Mouse (Mus musculus): ENCODE measurements at regions not wholly inside any gene's neighbourhood (a gene's known extent, or its start where the extent isn't known, plus 50 kb on each side); places are given as distances from the start of the nearest gene placed in this dataset.

DNA sequence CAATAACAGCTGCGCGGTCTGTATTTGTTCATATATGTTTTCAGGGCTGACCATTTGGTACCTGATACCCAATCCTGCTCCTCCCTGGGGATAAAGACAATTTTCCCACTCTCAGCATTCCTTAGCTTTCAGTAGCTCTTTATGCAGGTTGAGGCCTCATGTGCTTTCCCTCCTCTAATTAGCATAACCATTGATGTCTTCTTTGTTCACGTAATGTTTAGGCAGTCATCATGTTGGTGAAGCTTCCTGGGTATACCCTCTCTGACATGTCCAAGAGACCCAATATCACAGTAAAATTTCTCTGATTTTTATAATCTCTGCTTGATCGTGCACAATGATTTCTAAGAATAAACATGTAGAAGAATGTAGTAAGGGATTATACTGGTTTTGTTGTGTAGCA, 321.4 kb upstream of the Fshr start:
- no peaks in the 10 kb centered on the region for H3K36me3 ChIP-seq (ENCODE audit: control insufficient read depth, insufficient read depth, low read length, poor library complexity, severe bottlenecking)
- no peak overlapping the region for H3K4me3 ChIP-seq (ENCODE audit: insufficient read depth in 1 of 2, low read depth in 1 of 2, low read length in 2 of 2, poor library complexity in 1 of 2, severe bottlenecking in 1 of 2)
- TF ChIP-seq CHD2 (IDR thresholded peaks at IDR 0.05; ENCODE audit: low read depth, low read length) (no peak), HCFC1 (IDR thresholded peaks at IDR 0.05; ENCODE audit: borderline replicate concordance, insufficient read depth, low read length) (no peak), ZC3H11A (IDR thresholded peaks at IDR 0.05; ENCODE audit: borderline replicate concordance, low read depth, low read length) (no peak), ZNF384 (IDR thresholded peaks at IDR 0.05; ENCODE audit: low read depth, low read length) (no peak), MAFK (IDR thresholded peaks at IDR 0.05; ENCODE audit: insufficient read depth, low read depth, low read length) (no peak)
- no peak overlapping the region for H3K27ac ChIP-seq (ENCODE audit: insufficient read depth, low read depth, low read length, poor library complexity, severe bottlenecking)
- H3K4me1 ChIP-seq (ENCODE audit: control insufficient read depth in 2 of 2, insufficient read depth in 2 of 2, low read length in 2 of 2, poor library complexity in 1 of 2): no peaks in the 10 kb centered on the region
- DNase-seq (ENCODE audit: low read depth, low spot score): no peak
- H3K9ac ChIP-seq (ENCODE audit: insufficient read depth, low read depth, low read length, poor library complexity, severe bottlenecking): no peak overlapping the region
- in situ Hi-C loops (cut with MboI; ENCODE audit: low sequenced_read_pairs in 2 of 2, unreplicated experiment in 2 of 2): no loop called here
- H3K9me3 ChIP-seq (ENCODE audit: control insufficient read depth, insufficient read depth, low read depth, low read length): no peaks in the 10 kb centered on the region

DNA sequence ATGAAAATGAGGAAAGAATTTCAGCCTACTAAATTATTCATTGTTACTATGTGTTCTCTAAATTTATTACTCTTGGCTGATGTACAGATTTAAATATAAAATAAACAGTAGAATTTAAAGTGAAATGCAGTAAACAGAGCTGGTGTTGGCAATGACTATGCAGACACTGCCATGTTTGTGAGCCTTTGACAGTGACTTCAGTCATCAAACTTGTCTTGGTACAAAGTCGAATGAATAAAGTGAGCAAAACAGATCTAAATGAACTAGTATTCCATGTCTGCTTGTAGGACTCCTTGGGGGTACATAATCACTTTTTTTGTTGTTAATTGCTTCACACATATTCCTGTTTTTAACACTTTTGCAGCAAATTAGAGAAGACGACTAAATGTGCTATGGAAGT, 318.9 kb upstream of the Fshr start:
- TF ChIP-seq HCFC1 (IDR thresholded peaks at IDR 0.05; ENCODE audit: borderline replicate concordance, insufficient read depth, low read length): no peak
- TF ChIP-seq MAFK (IDR thresholded peaks at IDR 0.05; ENCODE audit: insufficient read depth, low read depth, low read length): no peak
- TF ChIP-seq CHD2 (IDR thresholded peaks at IDR 0.05; ENCODE audit: low read depth, low read length): no peak
- TF ChIP-seq ZC3H11A (IDR thresholded peaks at IDR 0.05; ENCODE audit: borderline replicate concordance, low read depth, low read length): no peak
- Histone ChIP-seq H3K9ac (ENCODE audit: insufficient read depth, low read depth, low read length, poor library complexity, severe bottlenecking) (no peak overlapping the region), H3K4me3 (ENCODE audit: insufficient read depth in 1 of 2, low read depth in 1 of 2, low read length in 2 of 2, poor library complexity in 1 of 2, severe bottlenecking in 1 of 2) (no peak overlapping the region), H3K27ac (ENCODE audit: insufficient read depth, low read depth, low read length, poor library complexity, severe bottlenecking) (no peak overlapping the region), H3K9me3 (ENCODE audit: control insufficient read depth, insufficient read depth, low read depth, low read length) (no peaks in the 10 kb centered on the region), H3K36me3 (ENCODE audit: control insufficient read depth, insufficient read depth, low read length, poor library complexity, severe bottlenecking) (no peaks in the 10 kb centered on the region), H3K4me1 (ENCODE audit: control insufficient read depth in 2 of 2, insufficient read depth in 2 of 2, low read length in 2 of 2, poor library complexity in 1 of 2) (no peaks in the 10 kb centered on the region)
- in situ Hi-C loops (cut with MboI; ENCODE audit: low sequenced_read_pairs in 2 of 2, unreplicated experiment in 2 of 2): no loop called here
- no peak for DNase-seq (ENCODE audit: low read depth, low spot score)

DNA sequence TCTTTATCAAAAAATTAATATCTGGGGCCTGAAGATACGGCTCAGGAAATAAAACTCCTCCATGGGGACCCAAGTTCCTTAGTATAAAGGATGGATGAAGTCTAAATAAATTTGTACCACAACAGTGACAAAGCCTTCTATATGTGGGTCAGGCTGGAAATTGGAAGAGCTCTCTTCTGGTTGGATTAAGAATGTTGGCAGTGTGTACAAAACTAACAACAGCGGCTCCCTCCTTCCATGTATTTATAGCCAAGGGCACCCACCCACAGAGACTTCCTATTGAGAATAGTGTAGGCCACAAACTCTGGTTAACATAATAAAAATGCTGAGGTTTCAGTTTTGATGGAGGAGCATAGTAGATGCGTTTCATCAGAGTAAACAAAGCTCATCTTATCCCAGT, 304.8 kb upstream of the Fshr start:
- H3K4me1 ChIP-seq (ENCODE audit: control insufficient read depth in 2 of 2, insufficient read depth in 2 of 2, low read length in 2 of 2, poor library complexity in 1 of 2): no peaks in the 10 kb centered on the region
- no peak overlapping the region for H3K4me3 ChIP-seq (ENCODE audit: insufficient read depth in 1 of 2, low read depth in 1 of 2, low read length in 2 of 2, poor library complexity in 1 of 2, severe bottlenecking in 1 of 2)
- H3K36me3 ChIP-seq (ENCODE audit: control insufficient read depth, insufficient read depth, low read length, poor library complexity, severe bottlenecking): no peaks in the 10 kb centered on the region
- no peak overlapping the region for H3K9ac ChIP-seq (ENCODE audit: insufficient read depth, low read depth, low read length, poor library complexity, severe bottlenecking)
- no peak for TF ChIP-seq CHD2 (IDR thresholded peaks at IDR 0.05; ENCODE audit: low read depth, low read length)
- 0 out of 2 replicates have a peak, but pooled peaks have one; percentile 50 for TF ChIP-seq MAFK (IDR thresholded peaks at IDR 0.05; ENCODE audit: insufficient read depth, low read depth, low read length)
- H3K27ac ChIP-seq (ENCODE audit: insufficient read depth, low read depth, low read length, poor library complexity, severe bottlenecking): no peak overlapping the region
- DNase-seq (ENCODE audit: low read depth, low spot score): no peak
- in situ Hi-C loops (cut with MboI; ENCODE audit: low sequenced_read_pairs in 2 of 2, unreplicated experiment in 2 of 2): no loop called here
- no peaks in the 10 kb centered on the region for H3K9me3 ChIP-seq (ENCODE audit: control insufficient read depth, insufficient read depth, low read depth, low read length)

DNA sequence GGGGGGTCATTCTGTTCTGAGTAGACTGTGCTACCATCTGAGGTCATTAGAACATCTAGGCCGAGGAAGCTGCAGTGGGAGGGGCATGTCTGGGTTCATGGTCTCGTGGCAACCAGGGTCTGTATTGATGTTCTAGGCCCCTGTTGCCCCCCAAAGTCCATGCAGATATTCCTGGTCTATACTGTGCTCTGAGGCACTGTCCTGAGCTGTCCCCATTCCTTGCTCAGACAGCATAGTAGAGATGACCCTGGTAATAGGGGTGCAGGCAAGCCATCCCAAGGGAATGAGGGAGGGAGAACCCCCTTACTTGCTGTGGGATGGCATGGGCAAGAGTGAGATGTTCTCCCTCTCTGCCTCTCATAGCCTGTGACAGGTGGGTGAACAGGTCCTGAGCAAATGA, 293.1 kb upstream of the Fshr start:
- H3K27ac ChIP-seq (ENCODE audit: insufficient read depth, low read depth, low read length, poor library complexity, severe bottlenecking): no peak overlapping the region
- no peak overlapping the region for H3K9ac ChIP-seq (ENCODE audit: insufficient read depth, low read depth, low read length, poor library complexity, severe bottlenecking)
- H3K36me3 ChIP-seq (ENCODE audit: control insufficient read depth, insufficient read depth, low read length, poor library complexity, severe bottlenecking): no peaks in the 10 kb centered on the region
- H3K4me3 ChIP-seq (ENCODE audit: insufficient read depth in 1 of 2, low read depth in 1 of 2, low read length in 2 of 2, poor library complexity in 1 of 2, severe bottlenecking in 1 of 2): no peak overlapping the region
- in situ Hi-C loops (cut with MboI; ENCODE audit: low sequenced_read_pairs in 2 of 2, unreplicated experiment in 2 of 2): no loop called here
- no peaks in the 10 kb centered on the region for H3K4me1 ChIP-seq (ENCODE audit: control insufficient read depth in 2 of 2, insufficient read depth in 2 of 2, low read length in 2 of 2, poor library complexity in 1 of 2)
- H3K9me3 ChIP-seq (ENCODE audit: control insufficient read depth, insufficient read depth, low read depth, low read length): no peaks in the 10 kb centered on the region
- TF ChIP-seq MAFK (IDR thresholded peaks at IDR 0.05; ENCODE audit: insufficient read depth, low read depth, low read length) (no peak), ZNF384 (IDR thresholded peaks at IDR 0.05; ENCODE audit: low read depth, low read length) (no peak), CHD2 (IDR thresholded peaks at IDR 0.05; ENCODE audit: low read depth, low read length) (no peak), ZC3H11A (IDR thresholded peaks at IDR 0.05; ENCODE audit: borderline replicate concordance, low read depth, low read length) (no peak), HCFC1 (IDR thresholded peaks at IDR 0.05; ENCODE audit: borderline replicate concordance, insufficient read depth, low read length) (no peak)
- DNase-seq (ENCODE audit: low read depth, low spot score): no peak

DNA sequence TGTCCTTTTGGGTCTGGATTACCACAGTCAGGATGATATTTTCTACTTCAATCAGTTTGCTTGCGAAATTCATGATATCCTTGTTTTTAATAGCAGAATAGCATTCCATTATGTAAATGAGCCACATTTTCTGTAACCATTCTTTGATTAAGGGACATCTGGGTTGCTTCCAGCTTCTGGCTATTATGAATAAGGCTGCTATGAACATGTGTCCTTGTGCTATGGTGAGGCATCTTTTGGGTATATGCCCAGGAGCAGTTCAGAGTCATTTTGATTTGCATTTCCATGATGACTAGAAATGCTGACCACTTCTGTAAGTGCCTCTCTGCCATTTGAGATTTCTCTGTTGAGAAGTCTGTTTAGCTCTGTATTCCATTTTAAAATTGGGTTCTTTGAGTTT, 266.0 kb upstream of the Fshr start:
- Histone ChIP-seq H3K9me3 (ENCODE audit: control insufficient read depth, insufficient read depth, low read depth, low read length) (no peaks in the 10 kb centered on the region), H3K36me3 (ENCODE audit: control insufficient read depth, insufficient read depth, low read length, poor library complexity, severe bottlenecking) (no peaks in the 10 kb centered on the region), H3K4me3 (ENCODE audit: insufficient read depth in 1 of 2, low read depth in 1 of 2, low read length in 2 of 2, poor library complexity in 1 of 2, severe bottlenecking in 1 of 2) (no peak overlapping the region), H3K27ac (ENCODE audit: insufficient read depth, low read depth, low read length, poor library complexity, severe bottlenecking) (no peak overlapping the region), H3K4me1 (ENCODE audit: control insufficient read depth in 2 of 2, insufficient read depth in 2 of 2, low read length in 2 of 2, poor library complexity in 1 of 2) (no peaks in the 10 kb centered on the region), H3K9ac (ENCODE audit: insufficient read depth, low read depth, low read length, poor library complexity, severe bottlenecking) (no peak overlapping the region)
- no peak for TF ChIP-seq ZNF384 (IDR thresholded peaks at IDR 0.05; ENCODE audit: low read depth, low read length)
- no peak for TF ChIP-seq ZC3H11A (IDR thresholded peaks at IDR 0.05; ENCODE audit: borderline replicate concordance, low read depth, low read length)
- no peak for DNase-seq (ENCODE audit: low read depth, low spot score)
- in situ Hi-C loops (cut with MboI; ENCODE audit: low sequenced_read_pairs in 2 of 2, unreplicated experiment in 2 of 2): no loop called here
